Mouse (Mus musculus): ENCODE data around the gene Rps29. TPM values are rescaled to one million over a fixed set of nuclear protein-coding genes. Genes with fewer than 3 reads are reported as not detected.

The Rps29 gene
- total RNA-seq (2021), result 1,000 to 10,000 TPM; 1,738 to 1,783 TPM

- DNase-seq, result peak; percentile 96
Observed at GRCm38 (mm10) chr12:69158765-69159577, at the start of gene Rps29. Gene Rps29 (minus strand): TSS chr12:69159186.

GRCm38 (mm10) chr12:69208520-69208919 is 49.5 kb upstream of the Rps29 start:
- DNase-seq, result no peak

GRCm38 (mm10) chr12:69207926-69208325 is 48.9 kb upstream of the Rps29 start:
- DNase-seq, result no peak

- DNase-seq, result no peak
Observed at GRCm38 (mm10) chr12:69207396-69207795, 48.4 kb upstream of the Rps29 start.

GRCm38 (mm10) chr12:69204052-69204833 is 45.3 kb upstream of the Rps29 start, which contains the start of gene Gm49384:
Gene Gm49384 (minus strand): TSS chr12:69204267.
- no peak for DNase-seq

GRCm38 (mm10) chr12:69198985-69199384 is 40.0 kb upstream of the Rps29 start:
- no peak for DNase-seq

- DNase-seq, result peak; percentile 76
Observed at GRCm38 (mm10) chr12:69198164-69198535, 39.2 kb upstream of the Rps29 start, which contains the start of gene Dnaaf2. Gene Dnaaf2 (minus strand): TSS chr12:69198429.

GRCm38 (mm10) chr12:69197378-69198163 is 38.6 kb upstream of the Rps29 start:
- DNase-seq, result peak; percentile 70

- peak; percentile 72 for DNase-seq
Observed at GRCm38 (mm10) chr12:69196444-69197377, 37.7 kb upstream of the Rps29 start, which contains the start of gene Gm49383. Gene Gm49383 (minus strand): TSS chr12:69197104.

GRCm38 (mm10) chr12:69192637-69193036 is 33.7 kb upstream of the Rps29 start:
- no peak for DNase-seq

- DNase-seq, result no peak
Observed at GRCm38 (mm10) chr12:69191396-69191795, 32.4 kb upstream of the Rps29 start.

GRCm38 (mm10) chr12:69190522-69190921 is 31.5 kb upstream of the Rps29 start:
- DNase-seq, result no peak

GRCm38 (mm10) chr12:69190074-69190473 is 31.1 kb upstream of the Rps29 start:
- no peak for DNase-seq

- DNase-seq, result no peak
Observed at GRCm38 (mm10) chr12:69186811-69187471, 28.0 kb upstream of the Rps29 start.

- DNase-seq, result no peak
Observed at GRCm38 (mm10) chr12:69185371-69185770, 26.4 kb upstream of the Rps29 start.

- peak; percentile 70 for DNase-seq
Observed at GRCm38 (mm10) chr12:69184342-69185295, 25.6 kb upstream of the Rps29 start.

- peak; percentile 99 for DNase-seq
Observed at GRCm38 (mm10) chr12:69183583-69184308, 24.8 kb upstream of the Rps29 start, which contains the start of the genes Rpl36al and Mgat2. Gene Rpl36al (minus strand): TSS chr12:69184083. Gene Mgat2 (plus strand): TSS chr12:69184157.

GRCm38 (mm10) chr12:69181800-69182199 is 22.8 kb upstream of the Rps29 start:
- DNase-seq, result no peak

GRCm38 (mm10) chr12:69179371-69179770 is 20.4 kb upstream of the Rps29 start:
- no peak for DNase-seq
